Mouse (Mus musculus) olfactory bulb, adult 2 months (tissue): ENCODE results near the gene Rfx2.

ENCODE experiments used
- CTCF ChIP-seq: fragments of 200-500 bp; IDR thresholded peaks from 2 replicates; pipeline ENCODE4 v1.5.1; 2012; ENCODE audit warnings: low read depth, mild to moderate bottlenecking, low read length, moderate library complexity; ENCODE audit not compliant: insufficient read depth
- POLR2A ChIP-seq: fragments of 200-500 bp; IDR thresholded peaks from 2 replicates; pipeline ENCODE4 v1.6.1; 2012; ENCODE audit warnings: mild to moderate bottlenecking, low read depth, low read length, moderate library complexity; ENCODE audit not compliant: insufficient read depth

GRCm38 (mm10) chr17:56728117-56728516 lies 102.7 kb downstream of the Rfx2 start:
- TF ChIP-seq CTCF (no peak), POLR2A (no peak)
